Mouse (Mus musculus) T-helper 1 cell (primary cell): ENCODE data around the gene Igfn1.

Source experiments
- in situ Hi-C: fragments of 300-600 bp; cut with MboI, MseI; formaldehyde crosslinking; loops from one replicate; pipeline ENCODE4 v1.15.1; 2025; ENCODE audit warnings: high pct_unique_total_duplicates

Igfn1 gene

DNA sequence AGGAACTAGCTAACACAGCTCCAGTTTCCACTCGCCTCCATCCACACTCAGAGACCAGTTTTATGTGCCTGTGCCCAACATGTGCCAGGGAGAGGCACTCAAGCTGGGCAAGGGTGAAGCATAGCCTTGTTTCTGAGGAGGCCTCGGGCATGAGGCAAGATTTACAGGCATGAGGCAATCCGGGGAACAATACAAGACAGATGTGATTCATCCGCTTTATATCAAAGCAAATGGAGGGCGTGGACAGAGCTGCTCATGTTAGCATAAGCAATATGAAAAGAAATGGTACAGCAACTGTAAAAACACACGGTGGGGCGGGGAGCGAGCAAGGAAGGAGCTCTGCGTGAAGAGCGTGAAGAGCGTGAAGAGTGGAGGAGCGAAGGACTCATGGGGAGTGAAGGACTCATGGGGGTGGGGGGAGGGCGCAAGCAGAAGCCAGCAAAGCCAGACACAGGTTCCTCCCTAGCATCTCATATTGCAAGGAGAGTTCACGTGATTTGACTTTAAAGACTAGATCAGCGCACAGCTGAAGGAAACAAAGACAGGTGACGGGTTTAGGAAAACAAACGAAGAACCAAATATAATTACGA is 72.3 kb downstream of the Igfn1 start:
- in situ Hi-C loops, result no loop called here

- in situ Hi-C loops, result no loop called here
These were observed 76.3 kb downstream of the Igfn1 start for GRCm38 (mm10) chr1:135929876-135930275.

GRCm38 (mm10) chr1:135925848-135926247 is 80.3 kb downstream of the Igfn1 start:
- in situ Hi-C loops, result no loop called here

GRCm38 (mm10) chr1:135924377-135924994 is 81.7 kb downstream of the Igfn1 start:
- in situ Hi-C loops, result no loop called here

GRCm38 (mm10) chr1:135923229-135923628 is 82.9 kb downstream of the Igfn1 start:
- in situ Hi-C loops, result no loop called here

- in situ Hi-C loops, result no loop called here
These were observed 87.3 kb downstream of the Igfn1 start, which contains the start of gene Pkp1 for GRCm38 (mm10) chr1:135918644-135919407. Gene Pkp1, minus strand, starts transcription at chr1:135919207.

DNA sequence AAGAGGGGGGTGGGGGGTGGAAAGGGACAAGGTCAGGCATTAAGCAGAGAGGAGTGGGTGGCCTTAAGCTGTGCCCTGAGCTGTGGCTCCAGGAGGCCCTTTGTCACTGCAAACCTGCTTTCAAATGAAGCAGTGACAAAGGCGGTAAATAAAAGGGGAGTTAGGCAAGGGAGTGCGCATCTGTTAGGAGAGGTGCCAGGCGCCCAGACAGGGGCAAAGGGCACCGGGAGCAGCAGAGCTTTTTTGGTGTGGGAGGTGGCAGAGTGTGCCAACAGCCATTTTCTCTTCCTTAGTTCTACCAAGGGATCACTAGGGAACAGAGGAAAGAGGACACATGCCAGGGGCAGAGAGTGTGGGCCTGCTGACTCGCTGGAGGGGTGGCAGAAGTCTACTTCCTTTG is 88.9 kb downstream of the Igfn1 start:
- in situ Hi-C loops, result no loop called here

- in situ Hi-C loops, result no loop called here
These were observed 89.6 kb downstream of the Igfn1 start for GRCm38 (mm10) chr1:135916486-135917058.

- in situ Hi-C loops, result no loop called here
These were observed 92.5 kb downstream of the Igfn1 start for GRCm38 (mm10) chr1:135913657-135914056.

GRCm38 (mm10) chr1:135909381-135909780 is 96.8 kb downstream of the Igfn1 start:
- in situ Hi-C loops, result no loop called here

- in situ Hi-C loops, result no loop called here
These were observed 99.4 kb downstream of the Igfn1 start for GRCm38 (mm10) chr1:135906736-135907135.
